Mouse (Mus musculus) c-Kit-positive CD71-negative TER-119-negative erythroid progenitor cells, embryonic 14.5 days (primary cell): ENCODE results near the gene Copb2.

Experiments
- DNase-seq: peaks from one replicate; pipeline ENCODE4 v3.0.0-alpha.2; 2013; ENCODE audit warnings: low read depth

The Copb2 gene

GRCm38 (mm10) chr9:98563137-98564126 lies at the start of gene Copb2:
Gene Copb2, plus strand, starts transcription at chr9:98563721.
- peak; percentile 93 for DNase-seq

GRCm38 (mm10) chr9:98523872-98524271 lies 39.6 kb upstream of the Copb2 start:
- DNase-seq: no peak

GRCm38 (mm10) chr9:98524786-98525542 lies 38.6 kb upstream of the Copb2 start:
- no peak for DNase-seq

GRCm38 (mm10) chr9:98525543-98525924 lies 38.0 kb upstream of the Copb2 start:
- no peak for DNase-seq

GRCm38 (mm10) chr9:98527226-98527625 lies 36.3 kb upstream of the Copb2 start:
- no peak for DNase-seq

- DNase-seq: no peak
Measured at GRCm38 (mm10) chr9:98529776-98530175, 33.7 kb upstream of the Copb2 start.

- no peak for DNase-seq
Measured at GRCm38 (mm10) chr9:98530999-98531398, 32.5 kb upstream of the Copb2 start.

- DNase-seq: no peak
Measured at GRCm38 (mm10) chr9:98534675-98535280, 28.7 kb upstream of the Copb2 start.

GRCm38 (mm10) chr9:98535763-98536162 lies 27.8 kb upstream of the Copb2 start:
- no peak for DNase-seq

GRCm38 (mm10) chr9:98538017-98538712 lies 25.4 kb upstream of the Copb2 start:
- no peak for DNase-seq

- peak; percentile 55 for DNase-seq
Measured at GRCm38 (mm10) chr9:98538713-98539360, 24.7 kb upstream of the Copb2 start.

- no peak for DNase-seq
Measured at GRCm38 (mm10) chr9:98544042-98544441, 19.5 kb upstream of the Copb2 start.

- no peak for DNase-seq
Measured at GRCm38 (mm10) chr9:98583852-98584251, 20.3 kb downstream of the Copb2 start.

GRCm38 (mm10) chr9:98600094-98600493 lies 36.6 kb downstream of the Copb2 start:
- DNase-seq: no peak

GRCm38 (mm10) chr9:98601156-98601836 lies 37.8 kb downstream of the Copb2 start, which contains the start of gene Mrps22:
Gene Mrps22, minus strand, starts transcription at chr9:98601660.
- peak; percentile 84 for DNase-seq

GRCm38 (mm10) chr9:98601837-98602359 lies 38.4 kb downstream of the Copb2 start:
- no peak for DNase-seq

- no peak for DNase-seq
Measured at GRCm38 (mm10) chr9:98604896-98605295, 41.4 kb downstream of the Copb2 start.

GRCm38 (mm10) chr9:98628480-98628879 lies 65.0 kb downstream of the Copb2 start:
- DNase-seq: peak; percentile 22

GRCm38 (mm10) chr9:98633287-98634162 lies 70.0 kb downstream of the Copb2 start:
- DNase-seq: no peak
